Mouse (Mus musculus): Measurements from ENCODE around the gene Tnfsf12. TPM values are rescaled to one million over a fixed set of nuclear protein-coding genes. Genes with fewer than 3 reads are reported as not detected.
"Not testable (repeated sequence)": the region's sequence is repeated elsewhere in the genome, so short reads cannot be mapped to it uniquely, and the experiment has no call there.

Gene Tnfsf12
- polyA plus RNA-seq, 1 experiment: 7.1 TPM

- Histone ChIP-seq H3K4me3 (replicated peaks; ENCODE audit: control insufficient read depth, low read depth, low read length) (no peak overlapping the region), H3K4me1 (ENCODE audit: control insufficient read depth, insufficient read depth, low read length) (no peaks in the 10 kb centered on the region), H3K27ac (ENCODE audit: control insufficient read depth, insufficient read depth, low read depth, low read length, poor library complexity) (no peak overlapping the region)
- 77% methylated on average over 3 of the region's 3 CpGs for WGBS
- TF ChIP-seq CTCF (IDR thresholded peaks at IDR 0.05; ENCODE audit: control insufficient read depth, insufficient read depth, low read length) (no peak), POLR2A (IDR thresholded peaks at IDR 0.05; ENCODE audit: borderline replicate concordance, control insufficient read depth, low read depth, low read length) (no peak)
Measured at GRCm38 (mm10) chr11:69708614-69709265, 13.1 kb upstream of the Tnfsf12 start.

- no peaks in the 10 kb centered on the region for H3K4me1 ChIP-seq (ENCODE audit: control insufficient read depth, insufficient read depth, low read length)
- WGBS: 83% methylated on average over 4 of the region's 4 CpGs
- H3K27ac ChIP-seq (ENCODE audit: control insufficient read depth, insufficient read depth, low read depth, low read length, poor library complexity): no peak overlapping the region
- TF ChIP-seq CTCF (IDR thresholded peaks at IDR 0.05; ENCODE audit: control insufficient read depth, insufficient read depth, low read length): no peak
- TF ChIP-seq POLR2A (IDR thresholded peaks at IDR 0.05; ENCODE audit: borderline replicate concordance, control insufficient read depth, low read depth, low read length): no peak
- no peak overlapping the region for H3K4me3 ChIP-seq (replicated peaks; ENCODE audit: control insufficient read depth, low read depth, low read length)
Measured at GRCm38 (mm10) chr11:69707873-69708381, 12.3 kb upstream of the Tnfsf12 start.

GRCm38 (mm10) chr11:69707480-69707847, 11.8 kb upstream of the Tnfsf12 start:
- WGBS: 83% methylated on average over 4 of the region's 4 CpGs
- TF ChIP-seq POLR2A (IDR thresholded peaks at IDR 0.05; ENCODE audit: borderline replicate concordance, control insufficient read depth, low read depth, low read length): no peak
- no peak for TF ChIP-seq CTCF (IDR thresholded peaks at IDR 0.05; ENCODE audit: control insufficient read depth, insufficient read depth, low read length)
- H3K4me3 ChIP-seq (replicated peaks; ENCODE audit: control insufficient read depth, low read depth, low read length): no peak overlapping the region
- no peaks in the 10 kb centered on the region for H3K4me1 ChIP-seq (ENCODE audit: control insufficient read depth, insufficient read depth, low read length)
- H3K27ac ChIP-seq (ENCODE audit: control insufficient read depth, insufficient read depth, low read depth, low read length, poor library complexity): no peak overlapping the region

GRCm38 (mm10) chr11:69706775-69707479, 11.3 kb upstream of the Tnfsf12 start:
- WGBS: 73% methylated on average over 6 of the region's 6 CpGs
- no peak for TF ChIP-seq CTCF (IDR thresholded peaks at IDR 0.05; ENCODE audit: control insufficient read depth, insufficient read depth, low read length)
- TF ChIP-seq POLR2A (IDR thresholded peaks at IDR 0.05; ENCODE audit: borderline replicate concordance, control insufficient read depth, low read depth, low read length): no peak
- H3K4me3 ChIP-seq (replicated peaks; ENCODE audit: control insufficient read depth, low read depth, low read length): no peak overlapping the region
- no peaks in the 10 kb centered on the region for H3K4me1 ChIP-seq (ENCODE audit: control insufficient read depth, insufficient read depth, low read length)
- no peak overlapping the region for H3K27ac ChIP-seq (ENCODE audit: control insufficient read depth, insufficient read depth, low read depth, low read length, poor library complexity)

- Histone ChIP-seq H3K4me1 (ENCODE audit: control insufficient read depth, insufficient read depth, low read length) (no peaks in the 10 kb centered on the region), H3K4me3 (replicated peaks; ENCODE audit: control insufficient read depth, low read depth, low read length) (no peak overlapping the region), H3K27ac (ENCODE audit: control insufficient read depth, insufficient read depth, low read depth, low read length, poor library complexity) (no peak overlapping the region)
- 27% methylated on average over 2 of the region's 2 CpGs for WGBS
- no peak for TF ChIP-seq CTCF (IDR thresholded peaks at IDR 0.05; ENCODE audit: control insufficient read depth, insufficient read depth, low read length)
- TF ChIP-seq POLR2A (IDR thresholded peaks at IDR 0.05; ENCODE audit: borderline replicate concordance, control insufficient read depth, low read depth, low read length): no peak
Measured at GRCm38 (mm10) chr11:69704613-69705010, 9.0 kb upstream of the Tnfsf12 start.

- WGBS: 66% methylated on average over 8 of the region's 8 CpGs
- TF ChIP-seq POLR2A (IDR thresholded peaks at IDR 0.05; ENCODE audit: borderline replicate concordance, control insufficient read depth, low read depth, low read length) (no peak), CTCF (IDR thresholded peaks at IDR 0.05; ENCODE audit: control insufficient read depth, insufficient read depth, low read length) (no peak)
- no peak overlapping the region for H3K27ac ChIP-seq (ENCODE audit: control insufficient read depth, insufficient read depth, low read depth, low read length, poor library complexity)
- H3K4me3 ChIP-seq (replicated peaks; ENCODE audit: control insufficient read depth, low read depth, low read length): no peak overlapping the region
- H3K4me1 ChIP-seq (ENCODE audit: control insufficient read depth, insufficient read depth, low read length): no peaks in the 10 kb centered on the region
Measured at GRCm38 (mm10) chr11:69703814-69704612, 8.4 kb upstream of the Tnfsf12 start.

- H3K4me1 ChIP-seq (ENCODE audit: control insufficient read depth, insufficient read depth, low read length); H3K27ac ChIP-seq (ENCODE audit: control insufficient read depth, insufficient read depth, low read depth, low read length, poor library complexity); H3K4me3 ChIP-seq (replicated peaks; ENCODE audit: control insufficient read depth, low read depth, low read length): not testable (repeated sequence)
- WGBS: 83% methylated on average over 3 of the region's 3 CpGs
Measured at GRCm38 (mm10) chr11:69703381-69703780, 7.7 kb upstream of the Tnfsf12 start.

GRCm38 (mm10) chr11:69702886-69703285, 7.2 kb upstream of the Tnfsf12 start:
- H3K4me3 ChIP-seq (replicated peaks; ENCODE audit: control insufficient read depth, low read depth, low read length); H3K27ac ChIP-seq (ENCODE audit: control insufficient read depth, insufficient read depth, low read depth, low read length, poor library complexity); H3K4me1 ChIP-seq (ENCODE audit: control insufficient read depth, insufficient read depth, low read length): not testable (repeated sequence)
- WGBS: 91% methylated on average over 10 of the region's 10 CpGs

Measured in bone marrow, adult 2 months (tissue).